Mouse (Mus musculus) urinary bladder, postnatal 10 days (tissue): ENCODE results near the gene Ipo7.
"Not testable (repeated sequence)": the region's sequence is repeated elsewhere in the genome, so short reads cannot be mapped to it uniquely, and the experiment has no call there.

Experiments
- DNase-seq: peaks from one replicate; pipeline ENCODE4 v3.0.0; 2022; ENCODE audit warnings: low spot score

The Ipo7 gene

GRCm38 (mm10) chr7:110018117-110018630 is at the start of gene Ipo7:
Ipo7 (plus strand) TSS chr7:110018274.
- DNase-seq: peak; percentile 81

GRCm38 (mm10) chr7:109968924-109969450 is 49.1 kb upstream of the Ipo7 start:
- no peak for DNase-seq

GRCm38 (mm10) chr7:109969542-109969941 is 48.5 kb upstream of the Ipo7 start:
- no peak for DNase-seq

- DNase-seq: no peak
Observed at GRCm38 (mm10) chr7:109975966-109976715, 41.9 kb upstream of the Ipo7 start.

- not testable (repeated sequence) for DNase-seq
Observed at GRCm38 (mm10) chr7:109977131-109977530, 40.9 kb upstream of the Ipo7 start.

- DNase-seq: not testable (repeated sequence)
Observed at GRCm38 (mm10) chr7:109984608-109985007, 33.5 kb upstream of the Ipo7 start.

GRCm38 (mm10) chr7:109985661-109986132 is 32.4 kb upstream of the Ipo7 start:
- no peak for DNase-seq

GRCm38 (mm10) chr7:109986133-109986669 is 31.9 kb upstream of the Ipo7 start:
- DNase-seq: peak; percentile 93

GRCm38 (mm10) chr7:109986775-109987174 is 31.3 kb upstream of the Ipo7 start, which contains the start of gene Tmem41b:
Tmem41b (minus strand) TSS chr7:109986929.
- DNase-seq: not testable (repeated sequence)

GRCm38 (mm10) chr7:109991286-109991685 is 26.8 kb upstream of the Ipo7 start:
- DNase-seq: no peak

GRCm38 (mm10) chr7:109993157-109993959 is 24.7 kb upstream of the Ipo7 start:
- no peak for DNase-seq

GRCm38 (mm10) chr7:109998388-109998787 is 19.7 kb upstream of the Ipo7 start:
- no peak for DNase-seq

- no peak for DNase-seq
Observed at GRCm38 (mm10) chr7:110002092-110002491, 16.0 kb upstream of the Ipo7 start.

- DNase-seq: peak; percentile 12
Observed at GRCm38 (mm10) chr7:110002968-110003367, 15.1 kb upstream of the Ipo7 start.

GRCm38 (mm10) chr7:110005976-110006375 is 12.1 kb upstream of the Ipo7 start:
- no peak for DNase-seq

GRCm38 (mm10) chr7:110006471-110007195 is 11.4 kb upstream of the Ipo7 start:
- DNase-seq: no peak

GRCm38 (mm10) chr7:110008513-110008912 is 9.6 kb upstream of the Ipo7 start:
- DNase-seq: no peak

GRCm38 (mm10) chr7:110009084-110009483 is 9.0 kb upstream of the Ipo7 start:
- DNase-seq: no peak

GRCm38 (mm10) chr7:110011417-110011816 is 6.7 kb upstream of the Ipo7 start:
- no peak for DNase-seq

- DNase-seq: no peak
Observed at GRCm38 (mm10) chr7:110014272-110014671, 3.8 kb upstream of the Ipo7 start.
